ENCODE assay signal across 7 mouse cellular contexts in the genomic region with DNA sequence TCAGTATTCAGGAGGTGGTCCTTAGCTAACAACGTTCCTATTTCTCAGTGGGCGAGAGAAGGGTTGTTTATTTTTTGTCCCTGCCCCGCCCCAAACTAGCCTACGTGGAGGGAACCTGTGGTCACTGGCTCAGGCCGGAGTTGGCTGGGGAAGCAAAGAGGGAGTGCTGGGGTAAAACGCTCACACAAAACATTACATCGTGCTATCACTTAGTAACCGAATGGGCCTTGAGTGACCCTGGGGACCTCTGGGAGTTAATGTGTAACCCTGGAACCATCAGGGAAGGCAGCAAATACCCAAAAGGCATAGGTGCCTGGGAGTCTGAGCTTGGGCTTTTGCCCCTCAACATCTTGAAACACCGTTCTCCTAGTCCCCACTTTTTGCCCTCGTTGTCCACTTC. TPM values are rescaled to one million over a fixed set of nuclear protein-coding genes. Genes with fewer than 3 reads are reported as not detected.
DNase-seq lines count a peak whose midpoint lies in the region; ATAC-seq and TF ChIP-seq lines count a peak whose summit lies in the region.

No protein-coding gene starts in this region.

- H3K36me3 ChIP-seq in ES-Bruce4 (ENCODE audit: control insufficient read depth, insufficient read depth, low read length, poor library complexity, severe bottlenecking) = peaks cover 32% of the 10 kb centered on the region
- peaks cover 30% of the 10 kb centered on the region for H3K36me3 ChIP-seq in forebrain, embryonic 12.5 days (replicated peaks)
- H3K36me3 ChIP-seq in kidney, embryonic 16.5 days (ENCODE audit: insufficient read depth, low read length) = peaks cover 26% of the 10 kb centered on the region

- no peak for TF ChIP-seq CTCF in ES-Bruce4 (IDR thresholded peaks at IDR 0.05; ENCODE audit: low read depth, low read length)

- H3K4me2 ChIP-seq in forebrain, embryonic 12.5 days = peak overlapping the region; percentile 80
- H3K4me2 ChIP-seq in kidney, embryonic 16.5 days (replicated peaks; ENCODE audit: low read depth, low read length) = peak overlapping the region; percentile 86

- 3% methylated on average over 10 of the region's 10 CpGs for WGBS in forebrain, embryonic 12.5 days
- WGBS in kidney, embryonic 16.5 days = under 1% methylated on average over 10 of the region's 10 CpGs

- peak; percentile 66 for DNase-seq in 3134 (ENCODE audit: extremely low read depth, insufficient read length, low spot score)
- DNase-seq in lung, postnatal 36 days = peak; percentile 78
- DNase-seq in layer of hippocampus, postnatal 14 days (ENCODE audit: low spot score in 2 of 2) = no peak
- DNase-seq in ovary, postnatal 14 days (ENCODE audit: low spot score) = no peak

- H3K9me3 ChIP-seq in ES-Bruce4 (replicated peaks; ENCODE audit: control insufficient read depth, insufficient read depth, low read length, poor library complexity, severe bottlenecking) = no peaks in the 10 kb centered on the region
- no peaks in the 10 kb centered on the region for H3K9me3 ChIP-seq in forebrain, embryonic 12.5 days
- no peaks in the 10 kb centered on the region for H3K9me3 ChIP-seq in kidney, embryonic 16.5 days (ENCODE audit: low read length)

- 0 out of 2 replicates have a peak, but pooled peaks have one; percentile 28 for TF ChIP-seq EP300 in ES-Bruce4 (IDR thresholded peaks at IDR 0.05; ENCODE audit: insufficient read depth, low read depth, low read length)

- H3K4me1 ChIP-seq in ES-Bruce4 (ENCODE audit: control insufficient read depth, insufficient read depth, low read length) = no peaks in the 10 kb centered on the region
- peaks cover 60% of the 10 kb centered on the region for H3K4me1 ChIP-seq in forebrain, embryonic 12.5 days
- peaks cover 50% of the 10 kb centered on the region for H3K4me1 ChIP-seq in kidney, embryonic 16.5 days (ENCODE audit: insufficient read depth, low read length)

- H3K27me3 ChIP-seq in ES-Bruce4 (ENCODE audit: control insufficient read depth, insufficient read depth, low read length, poor library complexity, severe bottlenecking) = no peaks in the 10 kb centered on the region
- no peaks in the 10 kb centered on the region for H3K27me3 ChIP-seq in forebrain, embryonic 12.5 days
- no peaks in the 10 kb centered on the region for H3K27me3 ChIP-seq in kidney, embryonic 16.5 days (ENCODE audit: insufficient read depth, low read length)

- no peak for TF ChIP-seq POLR2A in ES-Bruce4 (IDR thresholded peaks at IDR 0.05; ENCODE audit: insufficient read depth, low read length)

- no peak for ATAC-seq in forebrain, embryonic 12.5 days (ENCODE audit: low FRiP score)
- peak; percentile 53 for ATAC-seq in kidney, embryonic 16.5 days (ENCODE audit: low FRiP score, low TSS enrichment)

- H3K27ac ChIP-seq in ES-Bruce4 (ENCODE audit: insufficient read depth, low read length) = peak overlapping the region; percentile 19; the same call in 1 of the 2 replicates
- 0 out of 2 replicates have a peak overlapping the region, but pooled peaks have one; percentile 91 for H3K27ac ChIP-seq in forebrain, embryonic 12.5 days
- peak overlapping the region; percentile 95 for H3K27ac ChIP-seq in kidney, embryonic 16.5 days (ENCODE audit: low read length)

- H3K4me3 ChIP-seq in ES-Bruce4 (ENCODE audit: low read depth, low read length) = peak overlapping the region; percentile 97
- H3K4me3 ChIP-seq in forebrain, embryonic 12.5 days (replicated peaks) = peak overlapping the region; percentile 64
- peak overlapping the region; percentile 73 for H3K4me3 ChIP-seq in kidney, embryonic 16.5 days (ENCODE audit: low read length)

- H3K9ac ChIP-seq in ES-Bruce4 (ENCODE audit: low read depth, poor library complexity, severe bottlenecking) = peak overlapping the region; percentile 89
- peak overlapping the region; percentile 54; the same call in 1 of the 2 replicates for H3K9ac ChIP-seq in forebrain, embryonic 12.5 days
- peak overlapping the region; percentile 85 for H3K9ac ChIP-seq in kidney, embryonic 16.5 days (replicated peaks; ENCODE audit: low read length)

RNA-seq across cellular contexts. Expression of a gene that starts 0.9 kb away (rescaled TPM):
- polyA plus RNA-seq in ES-Bruce4 (2011; ENCODE audit: insufficient read depth, insufficient read length, low read depth, missing spikeins) = 12.2 and 13.2 TPM in 2 replicates
- polyA plus RNA-seq in forebrain, embryonic 12.5 days (2016; fragmentation: Nextera tagmentation; extraction: Ambion mirVana) = 5.5 and 6.9 TPM in 2 replicates
- 35.1 and 36.1 TPM in 2 replicates for polyA plus RNA-seq in kidney, embryonic 16.5 days (2015; fragmentation: Nextera tagmentation; extraction: Ambion mirVana)
- total RNA-seq in layer of hippocampus, postnatal 14 days (2021) = 10 to 100 TPM; 33.0 to 37.0 TPM

RNA-seq across cellular contexts. Expression of a gene that starts 1.0 kb away (rescaled TPM):
- 18.1 and 20.0 TPM in 2 replicates for polyA plus RNA-seq in ES-Bruce4 (2011; ENCODE audit: insufficient read depth, insufficient read length, low read depth, missing spikeins)
- 8.8 and 9.4 TPM in 2 replicates for polyA plus RNA-seq in forebrain, embryonic 12.5 days (2016; fragmentation: Nextera tagmentation; extraction: Ambion mirVana)
- 27.9 and 29.1 TPM in 2 replicates for polyA plus RNA-seq in kidney, embryonic 16.5 days (2015; fragmentation: Nextera tagmentation; extraction: Ambion mirVana)
- total RNA-seq in layer of hippocampus, postnatal 14 days (2021) = 1 to 10 TPM; 4.2 to 4.7 TPM

RNA-seq across cellular contexts. Expression of a gene that starts 5.9 kb away (rescaled TPM):
- 2,740 and 2,914 TPM in 2 replicates for polyA plus RNA-seq in ES-Bruce4 (2011; ENCODE audit: insufficient read depth, insufficient read length, low read depth, missing spikeins)
- polyA plus RNA-seq in forebrain, embryonic 12.5 days (2016; fragmentation: Nextera tagmentation; extraction: Ambion mirVana) = 931 and 997 TPM in 2 replicates
- polyA plus RNA-seq in kidney, embryonic 16.5 days (2015; fragmentation: Nextera tagmentation; extraction: Ambion mirVana) = 1,090 and 1,147 TPM in 2 replicates
- total RNA-seq in layer of hippocampus, postnatal 14 days (2021) = 100 to 1,000 TPM; 674 to 733 TPM

RNA-seq across cellular contexts. Expression of a gene that starts 10.8 kb away (rescaled TPM):
- polyA plus RNA-seq in ES-Bruce4 (2011; ENCODE audit: insufficient read depth, insufficient read length, low read depth, missing spikeins) = 33.1 and 36.1 TPM in 2 replicates
- 44.5 and 49.8 TPM in 2 replicates for polyA plus RNA-seq in forebrain, embryonic 12.5 days (2016; fragmentation: Nextera tagmentation; extraction: Ambion mirVana)
- 128 and 130 TPM in 2 replicates for polyA plus RNA-seq in kidney, embryonic 16.5 days (2015; fragmentation: Nextera tagmentation; extraction: Ambion mirVana)
- 10 to 100 TPM; 34.1 to 40.0 TPM for total RNA-seq in layer of hippocampus, postnatal 14 days (2021)

RNA-seq across cellular contexts. Expression of a gene that starts 12.0 kb away (rescaled TPM):
- 87.4 and 99.3 TPM in 2 replicates for polyA plus RNA-seq in ES-Bruce4 (2011; ENCODE audit: insufficient read depth, insufficient read length, low read depth, missing spikeins)
- 121 and 127 TPM in 2 replicates for polyA plus RNA-seq in forebrain, embryonic 12.5 days (2016; fragmentation: Nextera tagmentation; extraction: Ambion mirVana)
- polyA plus RNA-seq in kidney, embryonic 16.5 days (2015; fragmentation: Nextera tagmentation; extraction: Ambion mirVana) = 108 and 110 TPM in 2 replicates
- 10 to 100 TPM; 33.8 to 34.9 TPM for total RNA-seq in layer of hippocampus, postnatal 14 days (2021)

Comparison
In these comparisons a context has a peak if more than half of its experiments do, and no peak if none do; other contexts are left out.
1. DNase-seq: peak in 3134 (single experiment) and lung, postnatal 36 days (single experiment); none in layer of hippocampus, postnatal 14 days (0 of 2) and ovary, postnatal 14 days (single experiment).
2. H3K27ac ChIP-seq: peak in every context shown above with its lines; median percentile 95 in kidney, embryonic 16.5 days; 91 in forebrain, embryonic 12.5 days; 19 in ES-Bruce4.
3. Peak in every context shown above with its lines, with median percentiles within 50 percentile points of each other: H3K4me3 ChIP-seq and H3K9ac ChIP-seq.